Mouse (Mus musculus) cerebellum, adult 9-10 months (tissue): ENCODE measurements around the gene Cdkn2aip.
A peak's percentile ranks its signal among the peaks of the same experiment; 100 is the strongest.

ENCODE experiments used
- DNase-seq: peaks from one replicate; pipeline ENCODE4 v3.0.0; 2022

Gene Cdkn2aip

DNA sequence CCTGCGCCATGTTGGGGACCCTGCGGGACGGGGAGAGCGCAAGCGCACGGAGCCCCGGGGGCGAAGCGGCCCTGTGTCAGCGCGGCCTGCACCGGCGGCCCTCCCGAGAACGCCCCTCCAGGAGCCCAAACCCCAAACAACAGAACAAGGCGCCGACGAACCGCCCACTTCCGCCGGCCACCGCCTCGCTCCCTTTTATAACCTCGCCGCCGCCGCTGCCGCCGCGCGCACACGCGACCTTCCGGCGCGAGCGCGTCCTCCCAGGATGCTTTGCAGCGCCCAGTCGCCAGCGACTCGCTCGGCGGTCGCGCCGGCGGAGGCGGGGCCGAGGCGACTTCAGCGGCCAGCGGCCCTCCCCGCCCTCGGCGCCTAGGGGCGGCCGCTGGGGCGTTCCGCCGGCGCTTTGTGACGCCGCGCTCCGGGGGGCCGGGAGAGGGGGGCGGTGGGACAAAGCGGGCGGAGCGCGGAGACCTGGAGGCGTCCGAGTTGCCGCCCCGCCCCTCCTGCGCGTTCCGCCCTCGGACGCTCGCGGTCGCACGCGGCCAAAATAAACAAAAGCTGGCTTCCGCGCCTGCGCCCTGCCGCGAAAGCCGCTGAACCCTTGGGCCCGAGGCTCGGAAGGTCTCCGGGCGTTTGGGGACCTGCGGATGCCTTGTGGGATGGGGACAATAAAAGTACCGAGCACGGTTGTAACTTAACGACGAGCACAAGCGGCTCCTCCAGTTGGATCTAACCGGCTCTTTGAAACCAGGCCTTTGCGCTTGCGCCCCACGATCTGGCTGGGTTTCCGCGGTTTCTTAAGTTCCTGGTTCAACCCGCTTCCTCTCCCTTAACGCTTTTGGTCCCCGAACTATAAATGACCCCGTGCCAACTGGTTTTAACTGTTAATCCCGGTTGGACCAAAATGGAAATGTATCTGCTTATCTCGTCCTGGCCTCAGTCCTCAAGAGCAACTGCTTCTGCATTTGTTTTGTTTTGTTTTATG, at the start of gene Cdkn2aip:
Gene Cdkn2aip (minus strand): TSS at position 172 of the 985 bp plus-strand sequence.
- peak; percentile 90 for DNase-seq

DNA sequence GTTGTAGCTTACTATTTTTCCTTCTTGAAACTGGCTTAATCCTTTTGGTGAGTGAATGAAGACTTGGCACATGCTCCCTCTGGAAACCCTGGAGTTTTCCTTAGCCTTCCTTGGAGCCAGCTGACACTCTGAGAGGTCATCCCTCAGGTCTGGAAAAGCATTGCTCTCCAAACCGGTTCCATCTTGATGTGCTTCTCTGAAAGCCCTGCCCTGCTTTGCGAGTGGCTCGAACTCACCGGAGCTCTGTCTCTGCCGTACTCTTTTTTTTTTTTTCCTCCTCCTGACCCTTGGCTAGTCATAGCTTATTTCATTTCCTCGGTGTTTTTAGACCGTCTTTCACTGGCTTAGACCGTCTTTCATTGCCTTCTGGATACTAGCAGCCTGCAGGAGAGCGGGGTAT, 49.5 kb upstream of the Cdkn2aip start:
- DNase-seq: no peak

DNA sequence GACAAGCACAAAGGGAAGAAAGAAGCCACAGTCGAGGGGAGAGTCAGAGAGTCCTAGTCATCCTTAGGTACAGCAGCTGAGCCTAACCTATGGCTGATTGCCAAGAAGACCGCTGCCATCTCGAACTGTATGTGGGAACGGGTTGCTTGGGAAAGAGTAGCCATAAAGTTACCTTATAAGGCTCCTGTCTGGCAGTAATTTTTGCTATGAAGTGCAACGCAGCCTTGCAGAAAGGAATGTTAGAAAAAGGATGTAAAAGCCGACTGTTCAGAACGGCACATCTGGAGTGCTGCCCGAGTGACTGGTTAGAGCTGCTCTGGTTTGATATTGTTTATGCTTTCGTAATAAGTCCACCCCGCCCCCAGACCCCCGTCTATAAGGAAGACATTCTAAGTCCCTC, 47.0 kb upstream of the Cdkn2aip start:
- no peak for DNase-seq

DNA sequence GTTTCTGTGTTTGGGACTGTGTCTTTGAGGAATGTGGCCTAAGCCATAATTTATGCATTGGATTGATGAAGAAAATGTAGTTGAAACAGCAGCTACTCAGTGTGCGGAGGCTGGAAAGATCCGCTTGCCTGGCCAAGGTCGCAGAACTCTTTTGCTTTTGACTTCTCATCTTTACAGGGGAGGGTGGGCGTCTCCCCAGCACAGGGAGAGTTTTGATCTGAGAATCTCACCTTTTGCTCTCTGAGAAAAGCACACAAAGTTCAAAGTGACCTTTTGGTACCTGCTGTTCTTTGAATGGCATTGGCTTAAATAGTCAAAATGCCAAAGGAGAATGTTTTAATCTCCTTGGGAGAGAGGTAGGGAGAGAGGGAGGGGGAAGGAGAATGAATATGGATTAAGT, 46.5 kb upstream of the Cdkn2aip start:
- no peak for DNase-seq

DNA sequence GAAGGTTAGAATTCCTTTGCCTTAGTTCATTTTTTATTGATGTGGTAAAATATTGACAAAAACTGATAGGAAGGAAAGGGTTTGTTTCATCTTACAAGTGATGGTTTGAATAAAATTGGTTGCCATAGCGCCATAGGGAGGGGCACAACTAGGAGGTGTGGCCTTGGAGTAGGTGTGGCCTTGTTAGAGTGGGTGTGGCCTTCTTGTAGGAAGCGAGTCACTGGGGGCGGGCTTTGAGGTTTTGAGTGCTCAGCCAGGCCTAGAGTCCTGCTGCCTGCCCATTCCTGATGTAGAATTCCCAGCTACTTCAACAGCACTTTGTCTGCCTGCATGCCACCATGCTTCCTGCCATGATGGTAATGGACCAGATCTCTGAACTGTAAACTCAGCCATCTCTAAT, 39.4 kb upstream of the Cdkn2aip start:
- DNase-seq: no peak

DNA sequence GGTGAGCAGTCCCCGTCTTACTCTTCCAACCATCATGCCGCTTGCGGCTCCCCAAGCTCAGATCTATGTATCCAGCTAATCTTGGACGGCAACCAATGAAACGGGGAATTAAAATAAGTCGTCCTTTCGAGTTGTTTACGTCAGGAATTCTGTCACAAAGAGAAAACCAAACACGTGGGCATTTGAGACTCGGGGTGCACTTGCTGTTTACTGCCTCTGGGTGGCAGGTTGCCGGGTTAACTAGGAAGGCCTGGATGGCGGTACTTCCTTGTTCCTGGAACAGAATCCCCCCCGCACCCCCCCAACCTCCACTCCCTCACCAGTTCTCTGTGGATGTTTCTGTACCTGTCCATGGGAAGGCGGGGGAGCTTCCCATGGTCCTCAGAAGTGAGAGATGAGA, 36.4 kb upstream of the Cdkn2aip start:
- no peak for DNase-seq

DNA sequence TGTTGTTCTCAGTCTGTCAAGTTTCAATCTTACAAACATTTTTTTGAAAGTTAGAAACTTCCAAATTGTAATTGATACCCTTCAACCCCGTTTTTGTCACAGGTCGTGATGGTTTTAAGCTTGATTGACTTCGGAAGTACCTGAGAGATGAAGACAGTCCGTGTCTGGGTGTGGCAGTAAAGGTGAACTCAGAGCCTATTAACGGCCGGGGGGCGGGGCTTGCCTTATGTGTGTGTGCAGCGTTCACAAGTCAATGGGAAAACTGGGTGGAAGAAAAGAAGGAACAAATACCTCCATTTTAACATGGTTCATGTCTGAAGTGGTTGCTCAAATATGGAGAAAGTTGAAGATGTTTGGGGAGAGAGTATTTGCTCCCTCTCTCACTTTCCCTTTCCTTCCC, 35.8 kb upstream of the Cdkn2aip start:
- no peak for DNase-seq

DNA sequence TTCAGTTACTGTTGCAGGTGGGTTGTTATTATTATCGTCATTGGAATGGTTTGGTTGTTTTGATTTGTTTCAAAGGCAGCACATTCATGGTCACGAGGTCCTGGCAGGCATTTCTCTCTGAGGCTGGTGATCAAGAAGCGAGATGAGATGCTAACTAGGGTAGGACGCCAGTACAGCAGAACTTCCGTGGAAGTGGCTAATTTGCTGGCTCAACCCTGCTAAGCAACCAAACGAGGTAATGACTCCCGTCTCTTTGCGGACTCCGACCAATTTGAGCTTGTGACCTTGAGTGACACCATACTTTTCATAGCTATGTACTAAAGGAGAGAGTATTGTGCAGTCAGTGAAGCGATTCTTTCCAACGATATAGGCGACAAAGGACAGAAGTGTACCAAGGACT, 32.6 kb upstream of the Cdkn2aip start:
- no peak for DNase-seq

DNA sequence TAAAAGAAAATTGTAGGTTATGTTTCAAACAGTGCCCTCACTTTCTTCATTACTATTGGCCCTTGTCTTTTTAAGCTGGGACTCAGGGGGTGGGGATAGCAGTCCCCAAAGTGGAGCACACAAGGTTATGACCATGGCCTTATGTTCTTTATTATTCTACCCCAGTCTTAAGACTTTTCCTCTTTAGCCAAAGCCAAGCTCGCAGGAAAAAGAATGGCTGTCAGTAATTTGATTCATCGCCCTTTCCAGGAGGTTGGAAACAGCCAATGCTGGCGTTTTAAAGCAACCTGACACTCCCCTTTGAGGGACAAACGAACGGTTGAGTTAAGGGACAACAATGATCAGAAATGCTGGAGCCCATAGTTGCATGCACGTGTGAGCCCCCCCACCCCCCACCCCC, 32.1 kb upstream of the Cdkn2aip start:
- DNase-seq: no peak

DNA sequence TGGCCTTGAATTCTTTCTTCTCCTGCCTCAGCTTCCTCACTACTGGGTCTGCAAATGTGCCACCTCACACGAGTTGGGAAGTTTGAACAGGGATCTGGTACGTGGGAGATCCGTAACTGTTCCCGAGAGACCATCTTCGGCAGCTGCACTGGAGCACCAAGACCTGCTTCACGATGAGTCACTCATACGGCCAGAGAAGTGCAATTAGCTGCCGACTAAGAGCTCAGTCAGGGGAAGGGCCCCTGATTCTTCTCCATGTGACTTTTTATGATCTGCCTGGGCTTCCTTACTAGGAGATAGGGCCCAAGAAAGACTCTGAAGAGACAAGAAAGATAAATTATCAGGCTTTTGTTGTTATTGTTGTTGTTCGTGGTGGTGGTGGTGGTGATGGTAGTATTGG, 31.1 kb upstream of the Cdkn2aip start:
- no peak for DNase-seq

DNA sequence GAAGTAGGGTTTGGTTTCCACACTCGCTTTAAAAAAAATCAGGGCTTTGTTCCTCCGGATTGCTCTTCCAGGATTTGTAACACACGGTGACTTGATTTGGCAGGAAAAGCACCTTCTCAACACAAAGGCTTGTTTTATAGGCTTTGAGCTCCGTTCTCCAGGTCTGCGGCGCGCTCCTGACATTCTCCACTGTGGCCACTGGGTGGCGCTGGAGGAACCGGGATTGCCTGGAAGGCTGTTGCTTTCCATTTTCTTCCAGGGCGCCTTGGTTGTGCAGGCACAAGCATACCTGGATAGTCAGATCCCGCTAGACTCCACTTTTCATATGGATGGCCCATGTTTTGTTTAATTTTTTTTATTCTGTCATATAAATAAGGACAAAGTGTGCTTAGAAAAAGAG, 29.7 kb upstream of the Cdkn2aip start:
- peak; percentile 74 for DNase-seq

DNA sequence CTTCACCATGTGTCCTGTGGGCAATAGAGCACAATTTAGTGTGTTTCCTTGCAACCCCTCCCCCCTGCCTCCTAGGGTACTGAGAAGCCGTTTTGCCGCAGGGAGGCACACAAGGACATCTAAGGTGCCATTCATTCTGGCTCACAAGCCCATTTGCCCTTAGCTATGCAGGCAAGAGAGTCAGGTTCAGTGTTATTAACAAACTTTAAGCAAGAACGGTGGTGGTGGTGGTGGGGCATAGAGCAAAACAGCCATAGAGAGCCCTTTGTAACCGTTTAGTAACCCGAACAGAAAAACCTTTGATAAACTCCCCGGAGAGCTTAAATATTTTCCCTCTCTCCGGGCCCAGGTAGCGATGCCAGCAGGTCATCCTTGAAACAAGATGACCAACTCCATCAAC, 29.3 kb upstream of the Cdkn2aip start:
- no peak for DNase-seq

DNA sequence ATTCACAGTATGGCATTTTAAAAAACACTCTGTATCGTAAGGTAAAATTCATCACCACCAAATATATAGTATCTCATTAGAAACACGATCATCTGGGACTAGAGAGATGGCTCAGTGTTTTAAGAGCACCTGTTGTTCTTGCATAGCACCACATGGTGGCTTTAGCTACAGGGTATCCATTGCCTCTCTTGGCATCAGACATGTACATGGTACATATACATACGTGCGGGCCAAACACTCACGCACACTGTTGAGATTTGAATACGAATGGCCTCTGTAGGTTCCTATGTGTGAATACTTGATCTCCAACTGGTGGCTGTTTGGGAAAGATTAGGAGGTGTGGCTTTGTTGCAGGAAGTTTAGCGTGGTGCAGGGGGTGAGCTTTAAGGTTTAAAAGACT, 28.6 kb upstream of the Cdkn2aip start:
- DNase-seq: no peak

DNA sequence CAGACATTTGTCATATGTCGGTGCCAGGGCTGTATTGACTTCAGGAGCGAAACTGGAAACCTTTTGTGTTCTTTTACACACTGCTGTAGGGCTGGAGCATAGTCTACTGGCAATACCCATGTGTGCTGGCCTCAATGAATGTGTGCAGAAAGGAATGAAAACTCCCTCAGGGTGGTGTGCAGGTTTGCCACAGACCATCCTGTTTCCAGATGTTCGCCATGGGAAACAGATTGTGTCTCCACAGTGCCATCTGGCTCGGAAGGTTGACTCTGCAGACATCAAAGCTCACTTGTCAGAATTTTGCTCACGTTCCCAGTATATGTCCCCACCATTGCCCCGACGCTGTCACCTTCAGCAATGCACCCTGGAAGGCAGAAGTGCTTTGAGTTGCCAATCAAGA, 23.4 kb upstream of the Cdkn2aip start:
- DNase-seq: no peak

DNA sequence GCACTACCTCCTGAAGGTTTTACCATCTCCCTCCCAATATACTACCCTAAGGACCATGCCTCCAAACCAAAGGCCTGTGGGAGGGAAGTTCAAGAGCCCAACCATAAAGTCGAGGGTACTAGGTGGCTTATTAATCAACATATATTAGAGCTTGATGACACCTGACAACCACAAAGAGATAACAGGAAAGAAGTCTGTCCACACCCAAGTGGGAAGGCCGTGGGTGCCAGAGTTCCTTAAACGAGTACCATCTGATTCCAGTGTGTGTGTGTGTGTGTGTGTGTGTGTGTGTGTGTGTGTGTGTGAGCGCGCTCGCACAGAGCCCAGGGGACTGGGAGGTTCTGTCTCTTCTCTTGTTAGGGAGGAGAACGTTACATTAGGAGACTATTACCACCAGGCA, 15.6 kb upstream of the Cdkn2aip start:
- no peak for DNase-seq

DNA sequence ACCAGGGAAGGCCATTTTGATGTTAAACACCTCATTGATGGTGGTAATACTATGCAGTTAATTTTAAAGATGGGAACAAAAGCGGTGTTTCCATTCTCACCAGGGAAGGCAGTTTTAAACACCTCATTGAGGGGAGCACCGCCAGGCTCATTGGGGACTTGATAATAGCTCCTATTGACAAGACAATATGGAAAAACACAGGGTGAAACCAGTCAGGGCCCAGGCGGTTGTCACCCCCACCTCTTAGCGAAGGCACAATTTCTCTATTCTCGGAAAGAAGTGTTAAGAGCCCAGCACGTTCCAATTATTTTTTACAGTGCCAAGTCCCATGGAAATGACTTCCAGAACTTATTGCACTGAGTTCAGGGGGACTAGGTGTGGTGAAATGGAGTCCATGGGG, 13.2 kb upstream of the Cdkn2aip start:
- DNase-seq: no peak

DNA sequence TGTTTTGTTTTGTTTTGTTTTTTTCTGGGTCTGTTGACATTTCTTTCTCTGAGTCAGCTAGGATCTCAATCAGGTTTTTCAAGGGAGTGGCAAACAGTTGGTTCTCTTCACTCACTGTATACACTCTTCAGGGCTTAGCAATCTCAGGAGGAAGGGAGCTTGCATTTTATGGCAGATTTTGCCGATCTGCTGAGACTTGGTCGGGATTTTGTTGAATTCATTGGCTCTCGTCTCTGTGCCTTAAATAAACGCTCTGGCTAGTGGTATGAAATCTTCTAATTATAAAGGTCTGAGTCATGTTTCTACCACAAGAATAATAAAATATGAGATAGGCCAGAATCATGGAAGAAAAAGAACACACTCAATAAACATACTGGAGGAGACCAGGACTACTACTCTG, 7.9 kb upstream of the Cdkn2aip start:
- no peak for DNase-seq

DNA sequence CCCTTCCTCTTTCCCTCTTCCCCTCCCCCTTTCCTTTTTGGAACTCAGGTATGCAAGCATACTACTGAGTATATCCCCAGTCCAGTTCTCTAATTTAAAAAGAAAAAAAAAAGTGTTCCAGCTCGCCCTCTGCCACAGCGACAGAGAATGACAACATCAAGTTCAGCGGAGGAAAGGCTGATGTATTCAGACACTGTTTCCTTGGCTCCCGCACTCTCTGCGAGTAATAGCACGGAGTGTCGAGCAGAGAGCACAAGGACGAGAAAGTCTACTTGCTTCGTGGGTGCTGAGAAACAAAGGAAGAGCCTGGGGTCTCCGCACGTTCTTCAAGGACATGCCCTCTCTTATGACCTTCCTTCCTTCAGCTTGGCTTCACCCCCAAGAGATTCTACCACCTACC, 4.9 kb upstream of the Cdkn2aip start:
- no peak for DNase-seq

DNA sequence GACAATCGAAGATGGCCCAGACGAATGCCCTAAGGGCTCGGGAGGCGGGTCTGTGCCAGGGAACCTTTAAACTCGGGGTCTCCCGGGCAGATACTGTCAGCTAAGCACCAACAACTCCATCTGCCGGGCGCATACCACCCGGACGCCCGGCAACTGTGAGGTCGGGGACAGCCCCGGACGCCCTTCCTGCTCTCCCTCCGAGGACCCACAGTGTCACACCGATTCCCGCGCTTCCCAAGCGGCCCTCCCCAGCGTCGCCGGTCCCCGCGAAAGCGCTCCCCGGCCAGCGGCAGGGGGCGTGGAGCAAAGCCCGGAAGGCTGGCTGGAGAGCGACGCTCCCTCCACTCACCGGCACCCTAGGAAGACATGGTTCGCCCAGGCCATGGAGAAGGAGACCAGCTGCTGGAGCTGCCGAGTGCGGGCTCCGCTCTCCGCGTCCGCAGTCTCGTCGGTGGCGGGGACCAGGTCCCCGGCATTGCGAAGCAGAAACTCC, 515 bp downstream of the Cdkn2aip start:
- DNase-seq: no peak

DNA sequence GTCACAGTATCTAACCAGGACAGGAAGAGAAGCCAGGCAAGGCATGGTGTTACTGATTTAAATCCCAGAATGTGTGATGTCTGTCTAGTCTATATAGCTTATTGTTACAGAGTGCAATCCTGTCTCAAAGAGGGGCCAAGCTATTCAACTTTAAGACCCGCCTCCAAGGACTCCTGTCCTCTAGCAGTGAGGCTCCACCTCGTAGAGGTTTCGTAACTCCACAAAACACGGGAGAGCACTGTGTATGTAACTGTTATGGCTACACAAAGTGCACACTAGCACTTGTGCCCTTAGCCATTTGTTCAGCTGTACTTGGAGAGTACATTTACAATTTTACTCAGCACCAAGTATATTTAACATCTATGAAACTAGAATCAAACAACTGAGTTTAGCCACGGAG, 5.6 kb downstream of the Cdkn2aip start:
- DNase-seq: no peak

DNA sequence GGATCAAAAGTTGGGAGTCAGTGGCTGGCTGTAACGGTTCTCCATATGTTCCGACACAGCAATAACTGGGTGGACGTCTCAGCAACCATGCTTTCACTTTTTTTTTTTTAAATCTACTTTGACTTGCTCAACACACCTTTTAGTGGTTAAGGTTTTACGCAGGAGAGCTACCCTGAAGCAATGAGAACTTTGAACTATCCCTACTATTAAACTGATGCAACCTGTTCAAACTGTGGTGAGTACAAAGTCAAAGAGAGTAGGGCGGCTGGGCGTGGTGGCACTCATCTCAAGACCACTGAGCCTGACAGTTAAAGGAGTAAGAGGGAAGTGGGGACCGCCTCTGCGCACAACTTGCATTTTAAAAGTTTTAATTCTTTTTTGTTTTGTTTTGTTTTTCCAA, 7.0 kb downstream of the Cdkn2aip start:
- no peak for DNase-seq

DNA sequence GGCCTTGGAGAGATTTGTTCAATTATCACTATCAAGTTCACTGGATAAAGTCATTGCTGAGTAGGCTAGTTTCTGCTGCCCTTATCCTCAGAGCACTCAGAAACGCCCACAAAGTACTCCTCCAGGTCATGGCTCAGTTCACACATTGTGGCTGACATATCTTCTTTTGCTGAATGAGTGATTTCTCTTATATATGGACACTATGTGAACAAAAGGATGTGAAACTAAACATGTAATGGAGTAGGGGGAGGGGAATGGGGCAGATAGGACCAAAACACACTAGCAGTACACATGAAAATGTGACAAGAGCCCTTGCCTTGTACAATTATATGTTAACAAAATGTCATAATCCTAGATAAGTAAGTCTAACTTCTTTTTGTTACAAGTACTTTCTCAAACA, 11.4 kb downstream of the Cdkn2aip start:
- DNase-seq: no peak

DNA sequence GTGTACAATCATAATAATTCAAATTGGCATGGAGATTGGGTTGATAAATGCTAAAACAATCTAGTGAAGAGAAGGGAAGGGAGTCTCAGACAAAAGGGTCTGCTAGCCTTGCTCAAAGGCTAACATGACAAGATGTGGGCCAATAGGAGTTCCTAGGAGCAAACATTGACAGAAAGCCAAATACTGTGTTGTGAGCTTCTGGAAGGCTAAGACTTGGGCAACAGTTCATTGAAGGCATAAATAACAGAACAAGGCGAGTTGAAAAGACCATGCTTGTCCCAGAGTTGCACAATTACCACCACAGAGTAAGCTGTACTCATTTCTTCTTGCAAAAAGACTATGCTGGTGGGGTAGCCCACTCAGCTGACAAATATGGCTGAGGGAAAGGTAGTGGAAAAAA, 16.0 kb downstream of the Cdkn2aip start:
- DNase-seq: no peak

DNA sequence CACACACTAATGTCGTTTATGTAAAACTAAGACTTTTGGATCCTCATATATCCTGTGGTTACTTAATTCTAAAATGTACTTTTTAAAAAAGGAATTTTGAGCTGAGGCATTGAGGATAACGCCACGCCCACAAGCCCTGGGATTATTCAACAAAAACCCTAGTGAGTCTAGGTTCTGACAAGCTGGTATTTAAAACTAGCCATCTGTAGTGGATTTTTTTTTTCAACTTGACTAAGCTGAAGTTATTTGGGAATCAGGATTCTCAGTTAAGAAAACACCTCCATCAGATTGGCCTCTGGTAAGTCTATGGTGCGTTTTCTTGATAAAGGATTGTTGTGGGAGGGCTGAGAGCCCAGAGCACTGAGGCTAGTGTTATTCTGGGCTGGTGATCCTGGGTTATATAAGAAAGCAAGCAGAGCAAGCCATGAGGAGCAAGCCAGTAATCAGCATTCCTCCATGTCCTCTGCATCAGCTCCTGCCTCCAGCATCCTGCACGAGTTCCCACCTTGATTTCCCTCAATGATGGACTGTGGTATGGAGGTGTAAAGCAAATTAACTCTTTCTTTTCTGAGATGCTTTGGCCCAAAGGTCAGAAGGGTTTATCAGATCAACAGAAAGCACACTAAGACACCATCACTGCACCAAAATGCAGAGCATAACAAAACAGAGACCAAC, 18.2 kb downstream of the Cdkn2aip start:
- no peak for DNase-seq
